Mouse (Mus musculus) ES-Bruce4 (cell line): ENCODE data around the gene Mfap1b.

Experiments
- CTCF ChIP-seq: IDR thresholded peaks from one replicate; pipeline ENCODE4 v1.8.1; 2011; ENCODE audit warnings: low read depth, low read length
- POLR2A ChIP-seq: IDR thresholded peaks from one replicate; pipeline ENCODE4 v1.8.1; 2011; ENCODE audit warnings: low read length; ENCODE audit not compliant: insufficient read depth

DNA sequence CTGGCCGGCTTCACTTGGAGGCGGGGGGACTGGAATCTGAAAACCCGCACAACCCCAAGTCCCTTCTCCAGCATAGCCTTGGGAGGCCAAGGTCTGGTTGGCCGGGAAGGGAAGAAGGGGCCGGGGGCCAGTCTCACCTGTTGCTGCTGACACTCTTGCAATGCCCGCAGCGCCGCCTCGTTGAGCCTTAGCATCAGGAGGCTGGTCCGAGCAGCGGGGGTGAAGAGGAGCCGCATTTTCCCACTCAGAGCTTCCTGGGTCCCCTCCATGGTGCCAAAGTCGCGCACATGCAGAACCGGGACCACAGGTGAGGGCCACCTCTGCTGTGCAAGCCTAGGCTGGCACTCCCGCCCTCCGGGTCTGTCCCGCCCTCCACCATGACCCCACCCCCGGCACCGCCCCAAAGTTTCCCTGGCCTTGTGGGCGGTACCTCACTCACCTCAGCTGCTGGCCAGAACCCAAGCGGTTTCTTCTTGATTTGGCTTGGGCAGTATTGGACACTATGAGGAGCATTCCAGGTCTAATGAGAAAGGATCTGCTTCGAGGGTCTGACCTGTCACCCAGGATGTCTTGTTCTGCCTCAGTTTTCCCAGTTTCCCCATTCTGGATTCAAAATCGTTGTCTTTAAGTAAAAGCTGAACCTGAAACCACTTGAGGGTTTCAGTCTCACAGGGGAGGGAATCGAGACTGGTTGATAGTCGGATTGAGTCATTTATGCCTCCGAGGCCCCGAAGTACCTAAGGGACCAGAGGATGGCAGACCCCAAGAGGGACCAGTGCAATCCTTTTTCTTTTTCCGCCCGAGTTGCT is 31.4 kb downstream of the Mfap1b start:
- TF ChIP-seq CTCF: no peak
- TF ChIP-seq POLR2A: peak; percentile 63
